Mouse (Mus musculus) cortical plate, adult 2 months (tissue): ENCODE data around the gene Smim7. TPM values are rescaled to one million over a fixed set of nuclear protein-coding genes. Genes with fewer than 3 reads are reported as not detected.
A peak's percentile ranks its signal among the peaks of the same experiment; 100 is the strongest.

Source experiments
- H3K27ac ChIP-seq: fragments of 200-500 bp; 2 replicates; pipeline ENCODE4 v1.5.1; 2012; ENCODE audit warnings: low read length, control low read depth, inconsistent platforms; ENCODE audit not compliant: insufficient read depth
- H3K4me1 ChIP-seq: fragments of 200-500 bp; 2 replicates; pipeline ENCODE4 v1.6.1; 2011; ENCODE audit warnings: low read length; ENCODE audit not compliant: control insufficient read depth, insufficient read depth
- H3K4me3 ChIP-seq: fragments of 200-500 bp; 2 replicates; pipeline ENCODE4 v1.5.1; 2011; ENCODE audit warnings: mild to moderate bottlenecking, low read length, control low read depth; ENCODE audit not compliant: insufficient read depth
- CTCF ChIP-seq: fragments of 200-500 bp; IDR thresholded peaks from 2 replicates; pipeline ENCODE4 v1.5.1; 2011; ENCODE audit warnings: mild to moderate bottlenecking, control low read depth, low read length; ENCODE audit not compliant: insufficient read depth; ENCODE audit errors: extremely low read depth
- POLR2A ChIP-seq: fragments of 200-500 bp; IDR thresholded peaks from 2 replicates; pipeline ENCODE4 v1.6.1; 2011; ENCODE audit warnings: mild to moderate bottlenecking, low read length, control low read depth; ENCODE audit not compliant: insufficient read depth; ENCODE audit errors: extremely low read depth
- polyA plus RNA-seq: library from polyadenylated mRNA; depleted of rRNA; stranded (reverse); fragments of >200 nt; gene quantifications from 2 replicates; pipeline ENCODE4 v1.2.3, GENCODE M21; 2012; rRNA removed

Gene Smim7
- polyA plus RNA-seq, 1 experiment: 88.6 TPM

DNA sequence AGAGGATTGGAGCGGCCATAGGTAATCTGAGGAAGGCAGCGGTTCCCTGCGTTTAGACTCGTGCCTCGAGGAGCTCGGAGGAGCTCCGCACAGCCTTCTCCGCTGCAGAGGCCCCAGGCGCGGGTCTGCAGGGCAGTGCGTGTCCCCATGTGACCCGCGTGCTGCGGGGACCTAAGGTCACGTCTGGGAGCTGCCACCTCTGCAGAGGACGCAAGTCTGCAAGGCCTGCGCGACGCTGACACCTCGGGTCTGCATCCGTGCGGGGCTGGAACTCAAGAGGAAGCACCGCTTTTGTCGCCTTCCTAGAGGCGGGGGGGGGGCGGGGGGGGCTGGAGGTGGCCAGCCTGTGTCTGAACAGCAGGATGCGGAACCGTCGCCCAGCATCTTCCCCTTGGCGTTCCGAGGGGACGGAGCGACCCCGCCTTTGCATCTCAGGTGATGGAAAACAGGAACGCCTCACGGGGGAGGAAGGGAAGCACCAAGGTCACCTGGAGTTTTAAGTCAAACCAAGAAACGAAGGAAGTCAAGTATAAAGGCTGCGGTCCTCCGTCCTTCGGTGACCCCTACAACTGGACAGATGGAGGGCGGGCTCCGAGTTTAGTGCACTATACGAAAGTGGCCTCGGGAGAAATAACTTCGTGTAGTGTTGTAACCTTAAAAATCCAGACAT, 22.1 kb downstream of the Smim7 start:
- Histone ChIP-seq H3K27ac (peak overlapping the region; percentile 22; the same call in 1 of the 2 replicates), H3K4me1 (peaks cover 4% of the 10 kb centered on the region; the same call in 1 of the 2 replicates), H3K4me3 (peak overlapping the region; percentile 70)
- TF ChIP-seq POLR2A (no peak), CTCF (no peak)

DNA sequence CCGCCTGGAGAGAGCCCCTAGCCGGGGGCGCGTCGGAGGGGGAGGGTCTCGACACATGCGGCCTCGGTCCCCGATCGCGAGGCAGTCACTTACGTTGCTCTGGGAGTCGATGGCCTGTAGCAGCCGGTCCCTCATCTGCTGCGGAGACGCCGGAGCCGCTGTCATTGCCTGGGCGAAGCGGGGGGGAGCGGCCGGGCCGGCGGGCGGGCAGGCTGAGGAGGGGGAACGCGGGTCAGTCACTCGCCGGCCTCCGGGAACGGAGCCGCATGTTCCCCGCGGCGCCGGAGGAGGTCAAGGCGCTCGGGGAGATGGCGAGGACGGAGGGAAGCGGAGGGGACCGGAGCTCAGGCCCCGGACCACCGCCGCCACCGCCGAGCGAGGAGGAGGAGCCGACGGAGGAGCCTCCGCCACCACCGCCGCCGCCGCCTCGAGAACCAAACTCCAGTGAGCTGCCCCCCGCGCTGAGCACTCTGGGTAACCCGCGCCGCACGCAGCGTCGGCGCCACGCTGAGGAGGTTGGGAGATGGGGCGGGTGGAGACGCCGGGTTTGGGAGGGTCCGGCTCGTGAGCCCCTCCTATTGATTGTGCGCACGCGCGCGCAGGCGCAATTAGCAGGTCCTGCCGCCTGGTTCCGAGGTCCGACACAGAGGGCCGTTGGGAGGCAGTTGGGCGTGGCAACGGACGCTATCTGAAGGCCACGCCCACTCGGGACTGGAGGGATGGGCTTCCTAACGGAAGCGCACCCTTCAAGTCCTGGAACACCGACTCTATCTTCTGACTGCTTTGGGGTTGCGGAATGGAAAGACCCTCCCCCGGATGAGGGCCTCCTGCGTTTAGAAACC, 22.9 kb downstream of the Smim7 start, which contains the start of gene Med26:
TSS of gene Med26 (minus strand) at position 469 of the 842 bp plus-strand sequence.
- TF ChIP-seq POLR2A (no peak), CTCF (no peak)
- Histone ChIP-seq H3K4me3 (peak within 1 kb of the TSS; percentile 70), H3K27ac (peak within 1 kb of the TSS; percentile 22; the same call in 1 of the 2 replicates), H3K4me1 (peaks cover 4% of the 10 kb centered on the region; the same call in 1 of the 2 replicates)

DNA sequence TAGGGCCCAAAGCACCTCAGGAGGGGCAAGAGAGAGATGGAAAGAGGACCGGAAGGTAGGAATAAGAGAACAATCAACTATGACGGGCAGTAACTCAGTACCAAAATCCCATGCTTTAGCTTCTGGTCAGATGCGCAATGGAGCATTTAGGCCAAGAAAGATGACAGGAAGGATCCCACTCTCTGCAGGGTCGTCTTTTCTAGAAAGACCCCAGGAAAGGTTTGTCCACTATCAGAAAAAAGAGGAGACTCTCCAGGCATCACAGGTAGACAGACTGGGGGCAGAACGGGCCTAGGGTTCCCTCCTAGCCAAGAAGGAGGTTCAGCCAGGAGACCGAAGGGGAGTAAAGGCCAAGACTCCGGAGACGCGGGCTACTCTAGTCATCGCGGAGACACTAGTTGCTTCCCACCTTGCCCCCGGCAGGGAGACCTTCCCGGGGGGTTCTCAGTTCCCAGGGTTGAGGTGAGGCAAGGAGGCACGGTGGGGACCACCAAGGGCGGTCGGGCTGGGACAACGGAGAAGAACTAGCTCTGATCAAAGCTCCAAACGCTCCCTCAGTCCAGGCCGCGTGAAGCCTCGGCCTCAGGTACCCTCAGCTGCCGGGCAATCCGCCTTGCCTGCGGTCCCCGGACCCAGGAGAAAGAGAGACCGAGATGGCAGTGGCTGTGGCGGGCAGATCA, 23.6 kb downstream of the Smim7 start:
- H3K4me3 ChIP-seq: peak overlapping the region; percentile 70
- no peak overlapping the region for H3K27ac ChIP-seq
- H3K4me1 ChIP-seq: peaks cover 4% of the 10 kb centered on the region; the same call in 1 of the 2 replicates
- TF ChIP-seq CTCF: no peak
- no peak for TF ChIP-seq POLR2A

DNA sequence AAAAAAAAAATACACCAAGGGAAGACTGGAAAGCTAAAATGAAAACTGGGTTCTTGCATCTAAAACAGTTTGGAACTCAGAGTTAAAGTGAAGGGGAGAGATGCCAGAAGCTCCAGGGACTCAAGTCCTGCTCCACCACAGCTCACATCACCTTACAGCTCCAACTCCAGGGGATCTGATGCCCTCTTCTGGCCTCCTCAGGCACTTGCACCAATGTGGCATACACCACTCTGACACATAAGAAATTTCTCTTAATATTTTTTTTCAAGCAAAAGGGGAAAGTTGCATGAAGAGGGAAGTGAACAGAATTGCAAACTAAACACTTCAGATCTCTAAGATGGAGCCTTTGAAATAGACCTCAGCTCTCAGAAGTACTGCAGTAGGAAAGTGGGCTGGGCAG, 31.7 kb downstream of the Smim7 start:
- H3K4me1 ChIP-seq: peaks cover 2% of the 10 kb centered on the region; the same call in 1 of the 2 replicates
- H3K4me3 ChIP-seq: no peak overlapping the region
- TF ChIP-seq CTCF (no peak), POLR2A (no peak)

GRCm38 (mm10) chr8:72534888-72535287, 36.0 kb downstream of the Smim7 start:
- no peak overlapping the region for H3K4me3 ChIP-seq
- H3K4me1 ChIP-seq: peaks cover 6% of the 10 kb centered on the region; the same call in 1 of the 2 replicates
- TF ChIP-seq POLR2A: no peak
- TF ChIP-seq CTCF: no peak
- no peak overlapping the region for H3K27ac ChIP-seq

More for the DNA sequence above, 31.7 kb downstream of the Smim7 start:
- H3K27ac ChIP-seq: no peak overlapping the region

- peak overlapping the region; percentile 42; the same call in 1 of the 2 replicates for H3K27ac ChIP-seq
- TF ChIP-seq CTCF: no peak
- TF ChIP-seq POLR2A: no peak
- H3K4me1 ChIP-seq: peaks cover 4% of the 10 kb centered on the region; the same call in 1 of the 2 replicates
- no peak overlapping the region for H3K4me3 ChIP-seq
Measured at GRCm38 (mm10) chr8:72532103-72532502, 38.8 kb downstream of the Smim7 start.

- Histone ChIP-seq H3K4me3 (no peak overlapping the region), H3K27ac (no peak overlapping the region), H3K4me1 (no peaks in the 10 kb centered on the region)
- TF ChIP-seq CTCF: no peak
- no peak for TF ChIP-seq POLR2A
Measured at GRCm38 (mm10) chr8:72521888-72522287, 49.0 kb downstream of the Smim7 start.

GRCm38 (mm10) chr8:72517421-72517988, 53.4 kb downstream of the Smim7 start:
- Histone ChIP-seq H3K27ac (no peak overlapping the region), H3K4me1 (no peaks in the 10 kb centered on the region), H3K4me3 (no peak overlapping the region)
- no peak for TF ChIP-seq POLR2A
- TF ChIP-seq CTCF: no peak

Other genes with a start within 250 kb of the Smim7 start
- gene Eps15l1, start 149.6 kb downstream of the Smim7 start, polyA plus RNA-seq: 71.4 and 72.9 TPM in 2 replicates
- gene Calr3, start 127.2 kb downstream of the Smim7 start, polyA plus RNA-seq: 0.68 and 0.81 TPM in 2 replicates
- 8.1 and 8.9 TPM in 2 replicates for gene 1700030K09Rik, start 127.2 kb downstream of the Smim7 start, polyA plus RNA-seq
- gene Cherp, start 95.9 kb downstream of the Smim7 start, polyA plus RNA-seq: 44.0 and 47.3 TPM in 2 replicates
- gene Slc35e1, start 78.5 kb downstream of the Smim7 start, polyA plus RNA-seq: 35.9 and 37.0 TPM in 2 replicates
- gene Med26, start 22.8 kb downstream of the Smim7 start, polyA plus RNA-seq: 7.7 and 8.3 TPM in 2 replicates
- 171 and 175 TPM in 2 replicates for gene Tmem38a, start 967 bp upstream of the Smim7 start, polyA plus RNA-seq
- gene Nwd1, start 75.6 kb upstream of the Smim7 start, polyA plus RNA-seq: 17.7 and 19.2 TPM in 2 replicates
- gene Sin3b, start 152.2 kb upstream of the Smim7 start, polyA plus RNA-seq: 114 TPM in 2 replicates
- gene F2rl3, start 190.8 kb upstream of the Smim7 start, polyA plus RNA-seq: 0.23 and 0.38 TPM in 2 replicates